Mouse (Mus musculus) testis, adult 2 months (tissue): Measurements from ENCODE around the gene Myh10.

Source experiments
- CTCF ChIP-seq: fragments of 200-500 bp; IDR thresholded peaks from 2 replicates; pipeline ENCODE4 v1.5.1; 2012; ENCODE audit warnings: low read depth, mild to moderate bottlenecking, inconsistent platforms, low read length, moderate library complexity; ENCODE audit not compliant: control insufficient read depth, insufficient read depth, insufficient replicate concordance
- POLR2A ChIP-seq: fragments of 200-500 bp; IDR thresholded peaks from 2 replicates; pipeline ENCODE4 v1.6.1; 2012; ENCODE audit warnings: low read depth, mild to moderate bottlenecking, inconsistent platforms, low read length, moderate library complexity; ENCODE audit not compliant: control insufficient read depth

- TF ChIP-seq POLR2A (no peak), CTCF (no peak)
These were observed 135.4 kb downstream of the Myh10 start for GRCm38 (mm10) chr11:68826735-68827134.
